Mouse (Mus musculus): ENCODE results near the gene 2410137M14Rik.
A peak's percentile ranks its signal among the peaks of the same experiment; 100 is the strongest.

2410137M14Rik gene

GRCm38 (mm10) chr17:36947051-36947819, 33.8 kb downstream of the 2410137M14Rik start:
- DNase-seq: peak; percentile 70

GRCm38 (mm10) chr17:36944121-36944775, 36.8 kb downstream of the 2410137M14Rik start:
- no peak for DNase-seq

- DNase-seq: no peak
Observed at GRCm38 (mm10) chr17:36943691-36944090, 37.3 kb downstream of the 2410137M14Rik start.

GRCm38 (mm10) chr17:36942791-36943471, 38.1 kb downstream of the 2410137M14Rik start, which contains the start of gene Rnf39:
TSS of gene Rnf39 (plus strand) at chr17:36942918.
- DNase-seq: peak; percentile 51

GRCm38 (mm10) chr17:36942391-36942790, 38.6 kb downstream of the 2410137M14Rik start:
- peak; percentile 80 for DNase-seq

- DNase-seq: no peak
Observed at GRCm38 (mm10) chr17:36938056-36938455, 43.0 kb downstream of the 2410137M14Rik start.

GRCm38 (mm10) chr17:36931806-36932205, 49.2 kb downstream of the 2410137M14Rik start:
- DNase-seq: no peak

GRCm38 (mm10) chr17:36931130-36931529, 49.9 kb downstream of the 2410137M14Rik start:
- DNase-seq: no peak

GRCm38 (mm10) chr17:36930233-36930632, 50.8 kb downstream of the 2410137M14Rik start:
- DNase-seq: no peak

- no peak for DNase-seq
Observed at GRCm38 (mm10) chr17:36929236-36929932, 51.7 kb downstream of the 2410137M14Rik start.
